Mouse (Mus musculus) lung, postnatal 0 days (tissue): Measurements from ENCODE around the gene Gm815.

Source experiments
- CTCF ChIP-seq: IDR thresholded peaks from 2 replicates; pipeline ENCODE4 v1.5.1; 2016; ENCODE audit warnings: antibody characterized with exemption, mild to moderate bottlenecking
- EP300 ChIP-seq: IDR thresholded peaks from 2 replicates; pipeline ENCODE4 v1.6.1; 2016; ENCODE audit warnings: antibody characterized with exemption, mild to moderate bottlenecking, control low read depth

- no peak for TF ChIP-seq EP300
- TF ChIP-seq CTCF, result peak; percentile 16; the same call in 1 of the 2 replicates
These were observed 40.2 kb upstream of the Gm815 start for GRCm38 (mm10) chr19:26845276-26846016.
